Mouse (Mus musculus): ENCODE measurements at regions not wholly inside any gene's neighbourhood (a gene's known extent, or its start where the extent isn't known, plus 50 kb on each side); places are given as distances from the start of the nearest gene placed in this dataset.

- ATAC-seq (ENCODE audit: insufficient read depth, low read depth) (no peak), DNase-seq (ENCODE audit: low spot score) (no peak)
- Histone ChIP-seq H3K9me3 (replicated peaks; ENCODE audit: control insufficient read depth, low read length) (no peaks in the 10 kb centered on the region), H3K36me3 (replicated peaks; ENCODE audit: control insufficient read depth, insufficient read depth, low read length) (no peaks in the 10 kb centered on the region), H3K4me3 (ENCODE audit: low read depth, low read length) (no peak overlapping the region), H3K4me1 (ENCODE audit: control insufficient read depth, insufficient read depth) (no peaks in the 10 kb centered on the region), H3K4me2 (ENCODE audit: low read depth, low read length) (no peak overlapping the region), H3K27me3 (ENCODE audit: control insufficient read depth, insufficient read depth, low read length) (no peaks in the 10 kb centered on the region), H3K27ac (ENCODE audit: low read depth) (no peak overlapping the region), H3K9ac (replicated peaks; ENCODE audit: low read depth, low read length) (no peak overlapping the region)
- 46% methylated on average over 9 of the region's 9 CpGs for WGBS
- TF ChIP-seq EP300 (IDR thresholded peaks at IDR 0.05; ENCODE audit: low read depth) (no peak), CTCF (IDR thresholded peaks at IDR 0.05; ENCODE audit: low read depth) (no peak)
These were observed 82.6 kb upstream of the Akirin2 start for GRCm38 (mm10) chr4:34468096-34468495.

- no peak for ATAC-seq (ENCODE audit: insufficient read depth, low read depth)
- no peaks in the 10 kb centered on the region for H3K27me3 ChIP-seq (ENCODE audit: control insufficient read depth, insufficient read depth, low read length)
- H3K9me3 ChIP-seq (replicated peaks; ENCODE audit: control insufficient read depth, low read length), result no peaks in the 10 kb centered on the region
- TF ChIP-seq EP300 (IDR thresholded peaks at IDR 0.05; ENCODE audit: low read depth), result no peak
- no peak for TF ChIP-seq CTCF (IDR thresholded peaks at IDR 0.05; ENCODE audit: low read depth)
- no peak for DNase-seq (ENCODE audit: low spot score)
- WGBS, result 72% methylated on average over 5 of the region's 5 CpGs
- no peak overlapping the region for H3K4me2 ChIP-seq (ENCODE audit: low read depth, low read length)
- H3K4me3 ChIP-seq (ENCODE audit: low read depth, low read length), result no peak overlapping the region
- no peaks in the 10 kb centered on the region for H3K36me3 ChIP-seq (replicated peaks; ENCODE audit: control insufficient read depth, insufficient read depth, low read length)
- no peak overlapping the region for H3K27ac ChIP-seq (ENCODE audit: low read depth)
- no peaks in the 10 kb centered on the region for H3K4me1 ChIP-seq (ENCODE audit: control insufficient read depth, insufficient read depth)
- H3K9ac ChIP-seq (replicated peaks; ENCODE audit: low read depth, low read length), result no peak overlapping the region
These were observed 74.8 kb upstream of the Akirin2 start for GRCm38 (mm10) chr4:34475792-34476448.

- TF ChIP-seq CTCF (IDR thresholded peaks at IDR 0.05; ENCODE audit: low read depth), result no peak
- TF ChIP-seq EP300 (IDR thresholded peaks at IDR 0.05; ENCODE audit: low read depth), result no peak
- no peaks in the 10 kb centered on the region for H3K9me3 ChIP-seq (replicated peaks; ENCODE audit: control insufficient read depth, low read length)
- no peak overlapping the region for H3K27ac ChIP-seq (ENCODE audit: low read depth)
- no peaks in the 10 kb centered on the region for H3K4me1 ChIP-seq (ENCODE audit: control insufficient read depth, insufficient read depth)
- H3K4me2 ChIP-seq (ENCODE audit: low read depth, low read length), result no peak overlapping the region
- 81% methylated on average over 1 of the region's 1 CpGs for whole genome bisulfite sequencing
- H3K9ac ChIP-seq (replicated peaks; ENCODE audit: low read depth, low read length), result no peak overlapping the region
- H3K4me3 ChIP-seq (ENCODE audit: low read depth, low read length), result no peak overlapping the region
- no peak for ATAC-seq (ENCODE audit: insufficient read depth, low read depth)
- no peaks in the 10 kb centered on the region for H3K36me3 ChIP-seq (replicated peaks; ENCODE audit: control insufficient read depth, insufficient read depth, low read length)
- no peak for DNase-seq (ENCODE audit: low spot score)
- no peaks in the 10 kb centered on the region for H3K27me3 ChIP-seq (ENCODE audit: control insufficient read depth, insufficient read depth, low read length)
These were observed 66.5 kb upstream of the Akirin2 start for GRCm38 (mm10) chr4:34484273-34484672.

GRCm38 (mm10) chr4:34485574-34485973 lies 65.2 kb upstream of the Akirin2 start:
- no peak for ATAC-seq (ENCODE audit: insufficient read depth, low read depth)
- H3K9ac ChIP-seq (replicated peaks; ENCODE audit: low read depth, low read length), result no peak overlapping the region
- WGBS, result 66% methylated on average over 17 of the region's 17 CpGs
- H3K9me3 ChIP-seq (replicated peaks; ENCODE audit: control insufficient read depth, low read length), result no peaks in the 10 kb centered on the region
- H3K27me3 ChIP-seq (ENCODE audit: control insufficient read depth, insufficient read depth, low read length), result no peaks in the 10 kb centered on the region
- no peak overlapping the region for H3K27ac ChIP-seq (ENCODE audit: low read depth)
- no peak overlapping the region for H3K4me2 ChIP-seq (ENCODE audit: low read depth, low read length)
- TF ChIP-seq EP300 (IDR thresholded peaks at IDR 0.05; ENCODE audit: low read depth) (no peak), CTCF (IDR thresholded peaks at IDR 0.05; ENCODE audit: low read depth) (no peak)
- no peak for DNase-seq (ENCODE audit: low spot score)
- no peaks in the 10 kb centered on the region for H3K36me3 ChIP-seq (replicated peaks; ENCODE audit: control insufficient read depth, insufficient read depth, low read length)
- H3K4me1 ChIP-seq (ENCODE audit: control insufficient read depth, insufficient read depth), result no peaks in the 10 kb centered on the region
- no peak overlapping the region for H3K4me3 ChIP-seq (ENCODE audit: low read depth, low read length)

GRCm38 (mm10) chr4:34494961-34495723 lies 55.6 kb upstream of the Akirin2 start:
- no peaks in the 10 kb centered on the region for H3K27me3 ChIP-seq (ENCODE audit: control insufficient read depth, insufficient read depth, low read length)
- DNase-seq (ENCODE audit: low spot score) (no peak), ATAC-seq (ENCODE audit: insufficient read depth, low read depth) (no peak)
- no peaks in the 10 kb centered on the region for H3K36me3 ChIP-seq (replicated peaks; ENCODE audit: control insufficient read depth, insufficient read depth, low read length)
- H3K9me3 ChIP-seq (replicated peaks; ENCODE audit: control insufficient read depth, low read length), result no peaks in the 10 kb centered on the region
- TF ChIP-seq CTCF (IDR thresholded peaks at IDR 0.05; ENCODE audit: low read depth) (no peak), EP300 (IDR thresholded peaks at IDR 0.05; ENCODE audit: low read depth) (no peak)
- no peaks in the 10 kb centered on the region for H3K4me1 ChIP-seq (ENCODE audit: control insufficient read depth, insufficient read depth)
- no peak overlapping the region for H3K9ac ChIP-seq (replicated peaks; ENCODE audit: low read depth, low read length)
- WGBS, result 66% methylated on average over 10 of the region's 10 CpGs
- H3K4me2 ChIP-seq (ENCODE audit: low read depth, low read length), result no peak overlapping the region
- H3K27ac ChIP-seq (ENCODE audit: low read depth), result no peak overlapping the region
- H3K4me3 ChIP-seq (ENCODE audit: low read depth, low read length), result no peak overlapping the region
